In the genomic region with DNA sequence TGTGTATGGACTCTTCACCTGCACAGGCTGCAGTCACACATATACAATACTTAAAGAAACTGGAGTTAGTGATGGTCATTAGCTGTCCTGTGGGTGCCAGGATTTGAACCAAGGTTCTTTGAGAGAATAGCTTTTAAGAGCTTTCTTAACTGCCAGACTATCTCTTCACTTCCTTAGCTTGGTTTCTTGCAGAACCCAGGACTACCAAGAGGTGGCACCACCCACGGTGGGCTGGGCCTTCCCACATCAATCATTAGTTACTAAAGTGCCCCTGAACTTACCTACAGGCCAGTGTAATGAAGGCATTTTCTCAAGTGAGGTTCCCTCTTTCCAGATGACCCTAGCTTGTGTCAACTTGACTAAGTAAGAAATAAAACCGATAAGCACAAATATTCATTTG, we compare ENCODE assay signal across 12 mouse cellular contexts. TPM values are rescaled to one million over a fixed set of nuclear protein-coding genes. Genes with fewer than 3 reads are reported as not detected.
DNase-seq lines count a peak whose midpoint lies in the region; ATAC-seq and TF ChIP-seq lines count a peak whose summit lies in the region.
"Had no signal": no experiment of that assay in that cellular context is flagged by ENCODE, and none has a peak within 500 bp of the region (broad histone marks: within the 10 kb centered on the region; RNA-seq: fewer than 3 reads in every experiment).

No protein-coding gene starts in this region.

- H3K27me3 ChIP-seq in midbrain, embryonic 11.5 days (ENCODE audit: control insufficient read depth, insufficient read depth, low read length) = no peaks in the 10 kb centered on the region
- H3K27me3 ChIP-seq in midbrain, embryonic 14.5 days (ENCODE audit: control insufficient read depth, insufficient read depth, low read length) = no peaks in the 10 kb centered on the region
- H3K27me3 ChIP-seq: forebrain, embryonic 12.5 days; hindbrain, embryonic 13.5 days had no signal

- no peak overlapping the region for H3K27ac ChIP-seq in midbrain, embryonic 11.5 days (ENCODE audit: low read depth, low read length)
- H3K27ac ChIP-seq in midbrain, embryonic 14.5 days (replicated peaks; ENCODE audit: low read depth, low read length) = no peak overlapping the region
- H3K27ac ChIP-seq in embryonic fibroblast, embryonic 13.5 days (ENCODE audit: insufficient read depth, low read length) = peak overlapping the region; percentile 67; the same call in 1 of the 2 replicates
- H3K27ac ChIP-seq: forebrain, embryonic 12.5 days had no signal

- TF ChIP-seq POLR2A in embryonic fibroblast, embryonic 13.5 days (IDR thresholded peaks at IDR 0.05; ENCODE audit: low read depth, low read length) = no peak

- no peaks in the 10 kb centered on the region for H3K36me3 ChIP-seq in midbrain, embryonic 11.5 days (ENCODE audit: control insufficient read depth, insufficient read depth, low read length)
- H3K36me3 ChIP-seq in midbrain, embryonic 14.5 days (ENCODE audit: control insufficient read depth, insufficient read depth, low read length) = no peaks in the 10 kb centered on the region
- H3K36me3 ChIP-seq: forebrain, embryonic 12.5 days; hindbrain, embryonic 13.5 days had no signal

- no peak for ATAC-seq in midbrain, embryonic 11.5 days (ENCODE audit: low FRiP score)
- ATAC-seq in midbrain, embryonic 14.5 days (ENCODE audit: low FRiP score, low TSS enrichment) = no peak
- no peak for ATAC-seq in erythroblast, adult 5-6 weeks (replicated peaks; ENCODE audit: low FRiP score, poor library complexity, severe bottlenecking)

- H3K4me2 ChIP-seq in midbrain, embryonic 11.5 days = no peak overlapping the region
- no peak overlapping the region for H3K4me2 ChIP-seq in midbrain, embryonic 14.5 days (ENCODE audit: low read length)
- H3K4me2 ChIP-seq: forebrain, embryonic 12.5 days; hindbrain, embryonic 13.5 days had no signal

- no peak overlapping the region for H3K4me3 ChIP-seq in midbrain, embryonic 11.5 days (ENCODE audit: low read depth, low read length)
- H3K4me3 ChIP-seq in midbrain, embryonic 14.5 days (replicated peaks; ENCODE audit: low read depth, low read length) = no peak overlapping the region
- H3K4me3 ChIP-seq in embryonic fibroblast, embryonic 13.5 days (ENCODE audit: insufficient read depth, low read length) = no peak overlapping the region
- H3K4me3 ChIP-seq: forebrain, embryonic 12.5 days; hindbrain, embryonic 13.5 days had no signal

- peak; percentile 56 for DNase-seq in heart, adult 11 months
- DNase-seq in heart, adult 8-10 months (ENCODE audit: low spot score) = no peak
- peak; percentile 77 for DNase-seq in midbrain, embryonic 11.5 days (ENCODE audit: low spot score, missing footprints)
- DNase-seq in midbrain, embryonic 14.5 days = no peak
- peak; percentile 22 to 24 for DNase-seq in thymus, postnatal 36 days
- DNase-seq in right cerebral cortex, postnatal 14 days = no peak
- DNase-seq: cerebellum, adult 18-20 months; right cerebral cortex, postnatal 25 days had no signal

- H3K4me1 ChIP-seq in midbrain, embryonic 11.5 days (ENCODE audit: control insufficient read depth, insufficient read depth, low read length) = peaks cover 26% of the 10 kb centered on the region
- H3K4me1 ChIP-seq in midbrain, embryonic 14.5 days (ENCODE audit: control insufficient read depth, insufficient read depth, low read length) = peaks cover 31% of the 10 kb centered on the region
- peaks cover 27% of the 10 kb centered on the region for H3K4me1 ChIP-seq in embryonic fibroblast, embryonic 13.5 days (ENCODE audit: control insufficient read depth, insufficient read depth, low read length)

- no peak overlapping the region for H3K9ac ChIP-seq in midbrain, embryonic 11.5 days (ENCODE audit: low read length)
- no peak overlapping the region for H3K9ac ChIP-seq in midbrain, embryonic 14.5 days (replicated peaks; ENCODE audit: low read length)
- H3K9ac ChIP-seq: forebrain, embryonic 12.5 days; hindbrain, embryonic 13.5 days had no signal

- H3K9me3 ChIP-seq in midbrain, embryonic 11.5 days (ENCODE audit: control insufficient read depth, low read length) = no peaks in the 10 kb centered on the region
- no peaks in the 10 kb centered on the region for H3K9me3 ChIP-seq in midbrain, embryonic 14.5 days (ENCODE audit: control insufficient read depth, low read length)
- H3K9me3 ChIP-seq: forebrain, embryonic 12.5 days; hindbrain, embryonic 13.5 days had no signal

- no peak for TF ChIP-seq CTCF in embryonic fibroblast, embryonic 13.5 days (IDR thresholded peaks at IDR 0.05; ENCODE audit: borderline replicate concordance, insufficient read depth, low read length)

- WGBS in midbrain, embryonic 11.5 days = 77% methylated on average over 2 of the region's 2 CpGs
- WGBS in midbrain, embryonic 14.5 days = 81% methylated on average over 2 of the region's 2 CpGs

RNA-seq across cellular contexts. Expression of gene Ndufb4, which starts 33.9 kb away (rescaled TPM):
- total RNA-seq in heart, adult 8-10 months (2022) = 100 to 1,000 TPM; 162 to 263 (median 197) TPM
- polyA plus RNA-seq in midbrain, embryonic 11.5 days (2014; fragmentation: Nextera tagmentation; extraction: Ambion mirVana) = 65.1 and 66.0 TPM in 2 replicates
- polyA plus RNA-seq in midbrain, embryonic 14.5 days (2014; fragmentation: Nextera tagmentation; extraction: Ambion mirVana) = 68.6 and 76.9 TPM in 2 replicates
- 54.2 and 80.9 TPM in 2 replicates for polyA plus RNA-seq in embryonic fibroblast, embryonic 13.5 days (2011; ENCODE audit: insufficient read length, low read depth, missing spikeins)
- 15.7 and 28.2 TPM in 2 replicates for total RNA-seq in erythroblast, adult 5-6 weeks (2015; ENCODE audit: low replicate concordance)
- 0.42 and 8.2 TPM in 2 replicates for total RNA-seq in erythroblast, adult 5-6 weeks (2017; ENCODE audit: low replicate concordance)

Comparison
In these comparisons a context has a peak if more than half of its experiments do, and no peak if none do; other contexts are left out.
1. DNase-seq: peak in heart, adult 11 months (single experiment), midbrain, embryonic 11.5 days (single experiment) and thymus, postnatal 36 days (2 of 2); none in heart, adult 8-10 months (single experiment), midbrain, embryonic 14.5 days (single experiment) and right cerebral cortex, postnatal 14 days (single experiment).